Mouse (Mus musculus) limb, embryonic 11.5 days (tissue): Measurements from ENCODE around the gene Ms4a1. TPM values are rescaled to one million over a fixed set of nuclear protein-coding genes. Genes with fewer than 3 reads are reported as not detected.

Experiments used
- ATAC-seq: fragments of 200-750 bp; cut with Nextera tagmentation; 2 replicates; pipeline ENCODE4 v1.8.0; 2017; ENCODE audit warnings: low read depth; ENCODE audit not compliant: insufficient number of reproducible peaks, low FRiP score, low TSS enrichment
- DNase-seq: peaks from one replicate; pipeline ENCODE4 v3.0.0-alpha.2; 2015; ENCODE audit warnings: low spot score
- H3K27ac ChIP-seq: fragments of 300-500 bp; sonication (generic); replicated peaks from 2 replicates; pipeline ENCODE4 v1.5.1; 2014; ENCODE audit warnings: low read depth, mild to moderate bottlenecking, low read length
- H3K27me3 ChIP-seq: fragments of 300-500 bp; sonication (generic); 2 replicates; pipeline ENCODE4 v1.6.1; 2014; ENCODE audit warnings: mild to moderate bottlenecking, low read length, mixed read lengths; ENCODE audit not compliant: control insufficient read depth, insufficient read depth
- H3K36me3 ChIP-seq: fragments of 300-500 bp; sonication (generic); 2 replicates; pipeline ENCODE4 v1.6.1; 2014; ENCODE audit warnings: mild to moderate bottlenecking, low read length, moderate library complexity, mixed read lengths; ENCODE audit not compliant: control insufficient read depth, insufficient read depth
- H3K4me1 ChIP-seq: fragments of 300-500 bp; sonication (generic); 2 replicates; pipeline ENCODE4 v1.6.1; 2014; ENCODE audit warnings: low read length, mixed read lengths; ENCODE audit not compliant: control insufficient read depth, insufficient read depth
- H3K4me2 ChIP-seq: fragments of 300-500 bp; sonication (generic); 2 replicates; pipeline ENCODE4 v1.6.1; 2014; ENCODE audit warnings: low read depth, mild to moderate bottlenecking, moderate library complexity; ENCODE audit not compliant: severe bottlenecking
- H3K4me3 ChIP-seq: fragments of 300-500 bp; sonication (generic); 2 replicates; pipeline ENCODE4 v1.5.1; 2014; ENCODE audit warnings: low read depth, low read length
- H3K9ac ChIP-seq: fragments of 300-500 bp; sonication (generic); 2 replicates; pipeline ENCODE4 v1.6.1; 2014; ENCODE audit warnings: mild to moderate bottlenecking, low read length
- H3K9me3 ChIP-seq: fragments of 300-500 bp; sonication (generic); 2 replicates; pipeline ENCODE4 v1.6.1; 2016; ENCODE audit warnings: low read length; ENCODE audit not compliant: control insufficient read depth
- WGBS: fragments of 180-500 bp; shearing (Covaris S2); extraction: QIAGEN DNeasy Blood & Tissue Kit; methylation state at CpG from one replicate; pipeline ENCODE4 v1.1.7; 2014; 5-methylcytosine and 5-hydroxymethylcytosine counted together
- polyA plus RNA-seq: library from polyadenylated mRNA; unstranded; fragments of >200 nt; fragmentation: Nextera tagmentation; extraction: Ambion mirVana; gene quantifications from 2 replicates; pipeline ENCODE4 v1.2.1, GENCODE M21; 2014

Ms4a1 gene
- polyA plus RNA-seq, 1 experiment from 2014 or later = 0.05 TPM

- Histone ChIP-seq H3K9me3 (no peaks in the 10 kb centered on the region), H3K4me1 (no peaks in the 10 kb centered on the region), H3K9ac (no peak overlapping the region), H3K27ac (no peak overlapping the region), H3K4me3 (no peak overlapping the region), H3K36me3 (no peaks in the 10 kb centered on the region), H3K27me3 (no peaks in the 10 kb centered on the region), H3K4me2 (no peak overlapping the region)
- ATAC-seq (no peak), DNase-seq (no peak)
These were observed 30.2 kb downstream of the Ms4a1 start for GRCm38 (mm10) chr19:11235820-11236219.

GRCm38 (mm10) chr19:11234921-11235735, 30.9 kb downstream of the Ms4a1 start:
- Histone ChIP-seq H3K27ac (no peak overlapping the region), H3K36me3 (no peaks in the 10 kb centered on the region), H3K4me1 (no peaks in the 10 kb centered on the region), H3K27me3 (no peaks in the 10 kb centered on the region), H3K4me2 (no peak overlapping the region), H3K4me3 (no peak overlapping the region), H3K9me3 (no peaks in the 10 kb centered on the region), H3K9ac (no peak overlapping the region)
- DNase-seq (no peak), ATAC-seq (peak; percentile 57; the same call in 1 of the 2 replicates)
- 47% methylated on average over 5 of the region's 5 CpGs for WGBS

- H3K4me1 ChIP-seq = no peaks in the 10 kb centered on the region
- no peak overlapping the region for H3K4me2 ChIP-seq
- no peaks in the 10 kb centered on the region for H3K27me3 ChIP-seq
- H3K9me3 ChIP-seq = no peaks in the 10 kb centered on the region
- H3K36me3 ChIP-seq = no peaks in the 10 kb centered on the region
- no peak overlapping the region for H3K9ac ChIP-seq
- ATAC-seq (no peak), DNase-seq (no peak)
- no peak overlapping the region for H3K27ac ChIP-seq
- 75% methylated on average over 5 of the region's 5 CpGs for WGBS
- H3K4me3 ChIP-seq = no peak overlapping the region
These were observed 31.8 kb downstream of the Ms4a1 start for GRCm38 (mm10) chr19:11234244-11234643.

DNA sequence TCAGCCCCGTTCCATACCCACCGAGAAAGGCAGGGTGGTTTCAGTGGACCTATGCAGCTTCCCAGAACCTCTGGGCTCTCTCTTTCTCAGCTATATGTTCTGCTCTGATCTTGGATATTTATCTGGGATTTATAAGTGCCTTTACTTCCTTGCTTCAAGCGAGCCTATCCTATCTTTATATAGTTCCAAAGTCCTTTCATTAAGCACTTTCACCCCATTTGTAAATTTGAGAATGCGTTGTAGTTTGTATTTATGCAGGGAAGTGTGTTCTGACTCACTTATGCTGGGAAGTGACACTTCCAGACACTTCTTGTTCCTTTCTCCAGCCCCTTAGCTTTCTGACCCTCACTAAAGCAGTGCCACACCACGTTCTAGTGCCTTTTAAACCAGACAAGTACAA, 33.7 kb downstream of the Ms4a1 start, which contains the start of gene Ms4a12:
Ms4a12 (minus strand) TSS at position 101 of the 400 bp plus-strand sequence.
- Histone ChIP-seq H3K4me3 (no peak within 1 kb of the TSS), H3K4me1 (no peaks in the 10 kb centered on the region), H3K9ac (no peak within 1 kb of the TSS), H3K27me3 (no peaks in the 10 kb centered on the region), H3K9me3 (no peaks in the 10 kb centered on the region), H3K36me3 (no peaks in the 10 kb centered on the region), H3K27ac (no peak within 1 kb of the TSS), H3K4me2 (no peak within 1 kb of the TSS)
- 70% methylated on average over 5 of the region's 5 CpGs for whole genome bisulfite sequencing
- no peak for DNase-seq
- ATAC-seq = no peak

Other genes with a start within 250 kb of the Ms4a1 start
- not detected in 2 replicates for gene Ms4a18, start 248.2 kb downstream of the Ms4a1 start, polyA plus RNA-seq
- gene Ms4a8a, start 185.1 kb downstream of the Ms4a1 start, polyA plus RNA-seq = not detected in 2 replicates
- gene 1700017D01Rik, start 135.4 kb downstream of the Ms4a1 start, polyA plus RNA-seq = not detected in 2 replicates
- not detected in 2 replicates for gene 1700025F22Rik, start 100.9 kb downstream of the Ms4a1 start, polyA plus RNA-seq
- gene Ms4a13, start 69.5 kb downstream of the Ms4a1 start, polyA plus RNA-seq = not detected in 2 replicates
- not detected in 2 replicates for gene Ms4a12, start 33.8 kb downstream of the Ms4a1 start, polyA plus RNA-seq
- not detected in 2 replicates for gene Ms4a5, start 17.6 kb upstream of the Ms4a1 start, polyA plus RNA-seq
- gene Ms4a14, start 48.2 kb upstream of the Ms4a1 start, polyA plus RNA-seq = 0.04 TPM in 1 of 2 replicates, not detected in the other
- gene Ms4a7, start 69.9 kb upstream of the Ms4a1 start, polyA plus RNA-seq = 0.57 and 0.65 TPM in 2 replicates
- 0.62 and 0.91 TPM in 2 replicates for gene Ms4a4a, start 109.3 kb upstream of the Ms4a1 start, polyA plus RNA-seq
- 0.30 TPM in 1 of 2 replicates, not detected in the other for gene Ms4a4c, start 138.5 kb upstream of the Ms4a1 start, polyA plus RNA-seq
- gene Ms4a4b, start 177.3 kb upstream of the Ms4a1 start, polyA plus RNA-seq = not detected in 2 replicates
- 1.2 and 1.6 TPM in 2 replicates for gene Ms4a6c, start 203.1 kb upstream of the Ms4a1 start, polyA plus RNA-seq
- gene Gm8369, start 219.7 kb upstream of the Ms4a1 start, polyA plus RNA-seq = not detected in 2 replicates